Mouse (Mus musculus) olfactory bulb, adult 2 months (tissue): ENCODE measurements around the gene Cpxm2.

Experiments
- CTCF ChIP-seq: fragments of 200-500 bp; IDR thresholded peaks from 2 replicates; pipeline ENCODE4 v1.5.1; 2012; ENCODE audit warnings: low read depth, mild to moderate bottlenecking, low read length, moderate library complexity; ENCODE audit not compliant: insufficient read depth
- POLR2A ChIP-seq: fragments of 200-500 bp; IDR thresholded peaks from 2 replicates; pipeline ENCODE4 v1.6.1; 2012; ENCODE audit warnings: mild to moderate bottlenecking, low read depth, low read length, moderate library complexity; ENCODE audit not compliant: insufficient read depth

- TF ChIP-seq POLR2A: no peak
- TF ChIP-seq CTCF: no peak
These were observed 127.9 kb downstream of the Cpxm2 start for GRCm38 (mm10) chr7:132026671-132027070.
